Mouse (Mus musculus) liver, embryonic 14.5 days (tissue): ENCODE measurements around the gene Hemgn. TPM values are rescaled to one million over a fixed set of nuclear protein-coding genes. Genes with fewer than 3 reads are reported as not detected.
A peak's percentile ranks its signal among the peaks of the same experiment; 100 is the strongest.

Experiments used
- ATAC-seq: fragments of 200-750 bp; cut with Nextera tagmentation; 2 replicates; pipeline ENCODE4 v1.8.0; 2017; ENCODE audit warnings: moderate number of reproducible peaks, mild to moderate bottlenecking, moderate library complexity; ENCODE audit not compliant: insufficient read depth
- DNase-seq, 3 experiments: peaks; one replicate each; pipeline ENCODE4 v3.0.0-alpha.2; 2012 to 2013; ENCODE audit warnings: low read depth in 3 of 3, low spot score in 3 of 3
- H3K27ac ChIP-seq: fragments of 300-500 bp; sonication (generic); 2 replicates; pipeline ENCODE4 v1.5.1; 2014; ENCODE audit warnings: moderate library complexity, mild to moderate bottlenecking, control low read depth, inconsistent platforms
- H3K27me3 ChIP-seq: fragments of 300-500 bp; sonication (generic); 2 replicates; pipeline ENCODE4 v1.6.1; 2014; ENCODE audit warnings: mild to moderate bottlenecking, low read length, moderate library complexity; ENCODE audit not compliant: control insufficient read depth, insufficient read depth
- H3K36me3 ChIP-seq: fragments of 300-500 bp; sonication (generic); replicated peaks from 2 replicates; pipeline ENCODE4 v1.6.1; 2014; ENCODE audit warnings: low read depth; ENCODE audit not compliant: control insufficient read depth, insufficient read depth
- H3K4me1 ChIP-seq, 2 experiments: fragments of 200-500 bp in 1 of 2; fragments of 300-500 bp in 1 of 2; sonication (generic) in 1 of 2; replicated peaks; 2 replicates each; pipeline ENCODE4 v1.6.1; 2012 to 2014; ENCODE audit warnings: antibody characterized with exemption in 1 of 2, inconsistent platforms in 1 of 2, low read length in 1 of 2; ENCODE audit not compliant: control insufficient read depth in 2 of 2, insufficient read depth in 2 of 2
- H3K4me2 ChIP-seq: fragments of 300-500 bp; sonication (generic); 2 replicates; pipeline ENCODE4 v1.6.1; 2014; ENCODE audit warnings: low read depth, mild to moderate bottlenecking, control low read depth, moderate library complexity
- H3K4me3 ChIP-seq, 2 experiments: fragments of 200-500 bp in 1 of 2; fragments of 300-500 bp in 1 of 2; sonication (generic) in 1 of 2; 2 replicates each; pipeline ENCODE4 v1.5.1; 2012 to 2014; ENCODE audit warnings: low read depth in 2 of 2, low read length in 2 of 2, mild to moderate bottlenecking in 2 of 2, control low read depth in 1 of 2, inconsistent platforms in 1 of 2, moderate library complexity in 1 of 2; ENCODE audit not compliant: insufficient read depth in 1 of 2
- H3K9ac ChIP-seq: fragments of 300-500 bp; sonication (generic); replicated peaks from 2 replicates; pipeline ENCODE4 v1.6.1; 2014; ENCODE audit warnings: mild to moderate bottlenecking, control low read depth, moderate library complexity
- H3K9me3 ChIP-seq: fragments of 300-500 bp; sonication (generic); 2 replicates; pipeline ENCODE4 v1.6.1; 2016; ENCODE audit warnings: low read length, mixed read lengths; ENCODE audit not compliant: control insufficient read depth
- CTCF ChIP-seq: IDR thresholded peaks from 2 replicates; pipeline ENCODE4 v1.5.1; 2016; ENCODE audit warnings: antibody characterized with exemption, low read depth, control low read depth
- EP300 ChIP-seq: IDR thresholded peaks from 2 replicates; pipeline ENCODE4 v1.6.1; 2016; ENCODE audit warnings: antibody characterized with exemption, low read depth
- WGBS: fragments of 180-500 bp; shearing (Covaris S2); extraction: QIAGEN DNeasy Blood & Tissue Kit; methylation state at CpG from one replicate; pipeline ENCODE4 v1.1.7; 2014; ENCODE audit not compliant: insufficient replicate concordance; 5-methylcytosine and 5-hydroxymethylcytosine counted together
- polyA plus RNA-seq, 2 experiments: library from polyadenylated mRNA; depleted of rRNA in 1 of 2; stranded (reverse) in 1 of 2; unstranded in 1 of 2; fragments of >200 nt; fragmentation: Nextera tagmentation in 1 of 2; extraction: Ambion mirVana in 1 of 2; gene quantifications; 2 replicates each; pipeline versions ENCODE4 v1.2.1 to v1.2.3; 2012 to 2014

Gene Hemgn
- polyA plus RNA-seq, 2 experiments: 274 to 293 TPM

DNA sequence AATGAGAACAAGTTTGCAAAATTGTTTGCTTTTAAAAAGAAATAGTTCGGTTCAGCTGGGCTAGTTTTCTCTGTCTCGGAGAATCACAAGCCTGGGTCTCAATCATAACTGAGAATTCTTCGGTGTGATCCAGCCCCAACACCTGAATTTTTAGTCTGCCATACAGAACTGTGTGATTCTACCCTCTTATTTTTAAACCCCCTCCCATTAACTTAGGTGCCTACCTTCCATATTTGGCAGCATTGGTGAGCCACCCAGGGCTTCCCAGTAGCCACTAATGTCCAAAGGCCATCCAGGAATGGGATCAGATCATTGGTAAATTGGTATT lies 67.6 kb downstream of the Hemgn start:
- no peaks in the 10 kb centered on the region for H3K9me3 ChIP-seq
- 24% methylated on average over 3 of the region's 3 CpGs for WGBS
- H3K4me2 ChIP-seq: no peak overlapping the region
- DNase-seq (no peak), ATAC-seq (no peak)
- H3K27ac ChIP-seq: no peak overlapping the region
- H3K27me3 ChIP-seq: peaks cover 99% of the 10 kb centered on the region
- no peaks in the 10 kb centered on the region for H3K36me3 ChIP-seq
- H3K4me1 ChIP-seq: no peaks in the 10 kb centered on the region
- no peak overlapping the region for H3K9ac ChIP-seq
- H3K4me3 ChIP-seq: no peak overlapping the region
- no peak for TF ChIP-seq EP300
- TF ChIP-seq CTCF: no peak

DNA sequence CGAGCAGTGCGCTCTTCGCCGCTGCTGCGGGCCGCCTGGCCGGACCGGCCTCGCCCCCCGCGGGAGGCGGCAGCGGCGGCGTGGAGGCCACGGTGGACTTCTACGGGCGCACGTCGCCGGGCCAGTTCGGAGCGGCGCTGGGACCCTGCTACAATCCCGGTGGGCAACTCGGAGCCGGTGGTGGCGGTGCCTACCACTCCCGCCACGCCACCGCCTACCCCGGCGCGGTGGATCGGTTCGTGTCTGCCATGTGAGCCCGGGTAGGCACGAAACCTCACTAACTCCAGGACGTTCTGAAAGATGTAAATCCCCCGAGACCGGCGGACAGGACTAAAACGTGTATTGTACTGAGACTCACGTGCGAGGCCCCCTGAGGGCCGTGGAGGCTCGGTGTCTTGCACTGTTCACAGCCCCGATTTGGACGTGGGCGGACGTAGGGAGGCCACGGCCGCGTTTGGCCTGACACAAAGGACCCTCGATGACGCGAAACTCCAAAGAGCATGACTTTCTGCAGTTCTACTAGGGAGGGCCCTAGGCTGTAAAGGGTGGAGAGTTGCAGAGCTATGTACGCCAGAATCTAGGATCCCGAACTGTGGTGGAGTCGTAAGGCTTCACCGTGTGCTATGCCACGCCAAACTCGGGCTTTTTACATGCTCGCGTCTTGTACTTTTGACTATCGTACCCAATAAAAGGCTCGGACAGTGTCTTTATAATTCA lies 68.1 kb downstream of the Hemgn start:
- Histone ChIP-seq H3K36me3 (no peaks in the 10 kb centered on the region), H3K27ac (no peak overlapping the region), H3K27me3 (peaks cover 100% of the 10 kb centered on the region), H3K4me2 (no peak overlapping the region), H3K4me1 (no peaks in the 10 kb centered on the region), H3K4me3 (no peak overlapping the region), H3K9me3 (no peaks in the 10 kb centered on the region), H3K9ac (no peak overlapping the region)
- WGBS: 5% methylated on average over 66 of the region's 67 CpGs
- ATAC-seq (no peak), DNase-seq (no peak)
- no peak for TF ChIP-seq EP300
- TF ChIP-seq CTCF: no peak

DNA sequence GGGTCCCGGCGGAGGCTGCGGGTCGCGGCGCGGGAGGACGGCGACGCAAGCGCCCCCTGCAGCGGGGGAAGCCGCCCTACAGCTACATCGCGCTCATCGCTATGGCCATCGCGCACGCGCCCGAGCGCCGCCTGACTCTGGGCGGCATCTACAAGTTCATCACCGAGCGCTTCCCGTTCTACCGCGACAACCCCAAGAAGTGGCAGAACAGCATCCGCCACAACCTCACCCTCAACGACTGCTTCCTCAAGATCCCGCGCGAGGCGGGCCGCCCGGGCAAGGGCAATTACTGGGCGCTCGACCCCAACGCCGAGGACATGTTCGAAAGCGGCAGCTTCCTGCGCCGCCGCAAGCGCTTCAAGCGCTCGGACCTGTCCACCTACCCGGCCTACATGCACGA lies 69.0 kb downstream of the Hemgn start:
- Histone ChIP-seq H3K4me1 (no peaks in the 10 kb centered on the region), H3K9ac (no peak overlapping the region), H3K9me3 (no peaks in the 10 kb centered on the region), H3K36me3 (no peaks in the 10 kb centered on the region), H3K27ac (no peak overlapping the region), H3K4me3 (peak overlapping the region in 1 of 2 experiments; percentile 28; a peak in 2 of 4 replicates), H3K4me2 (peak overlapping the region; percentile 36), H3K27me3 (peaks cover 100% of the 10 kb centered on the region)
- TF ChIP-seq EP300: no peak
- TF ChIP-seq CTCF: no peak
- no peak for ATAC-seq
- peak in 1 of 3 experiments; percentile 9 for DNase-seq
- under 1% methylated on average over 50 of the region's 51 CpGs for WGBS

Other genes with a start within 250 kb of the Hemgn start
- 3.1 and 8.2 TPM in 2 replicates for gene Xpa, start 217.2 kb downstream of the Hemgn start, polyA plus RNA-seq (2012; rRNA removed)
- gene Xpa, start 217.2 kb downstream of the Hemgn start, polyA plus RNA-seq (2014; fragmentation: Nextera tagmentation; extraction: Ambion mirVana): 8.7 and 8.8 TPM in 2 replicates
- gene Foxe1, start 69.9 kb downstream of the Hemgn start, polyA plus RNA-seq (2012; rRNA removed): 0.02 and 0.07 TPM in 2 replicates
- gene Foxe1, start 69.9 kb downstream of the Hemgn start, polyA plus RNA-seq (2014; fragmentation: Nextera tagmentation; extraction: Ambion mirVana): 0.06 TPM in 1 of 2 replicates, not detected in the other
- gene Trmo, start 24.1 kb downstream of the Hemgn start, polyA plus RNA-seq (2012; rRNA removed): 13.9 and 16.1 TPM in 2 replicates
- gene Trmo, start 24.1 kb downstream of the Hemgn start, polyA plus RNA-seq (2014; fragmentation: Nextera tagmentation; extraction: Ambion mirVana): 8.2 and 11.6 TPM in 2 replicates
- gene Anp32b, start 37.4 kb upstream of the Hemgn start, polyA plus RNA-seq (2012; rRNA removed): 60.1 and 171 TPM in 2 replicates
- 351 and 427 TPM in 2 replicates for gene Anp32b, start 37.4 kb upstream of the Hemgn start, polyA plus RNA-seq (2014; fragmentation: Nextera tagmentation; extraction: Ambion mirVana)
- gene Nans, start 75.7 kb upstream of the Hemgn start, polyA plus RNA-seq (2012; rRNA removed): 32.9 and 36.0 TPM in 2 replicates
- gene Nans, start 75.7 kb upstream of the Hemgn start, polyA plus RNA-seq (2014; fragmentation: Nextera tagmentation; extraction: Ambion mirVana): 49.4 and 51.8 TPM in 2 replicates
- 4.1 and 4.3 TPM in 2 replicates for gene Trim14, start 122.6 kb upstream of the Hemgn start, polyA plus RNA-seq (2012; rRNA removed)
- 7.5 and 9.5 TPM in 2 replicates for gene Trim14, start 122.6 kb upstream of the Hemgn start, polyA plus RNA-seq (2014; fragmentation: Nextera tagmentation; extraction: Ambion mirVana)
- gene Coro2a, start 188.7 kb upstream of the Hemgn start, polyA plus RNA-seq (2012; rRNA removed): 2.4 and 2.6 TPM in 2 replicates
- gene Coro2a, start 188.7 kb upstream of the Hemgn start, polyA plus RNA-seq (2014; fragmentation: Nextera tagmentation; extraction: Ambion mirVana): 1.9 and 2.7 TPM in 2 replicates
- gene Tbc1d2, start 236.7 kb upstream of the Hemgn start, polyA plus RNA-seq (2012; rRNA removed): 0.44 TPM in 2 replicates
- 0.29 and 0.39 TPM in 2 replicates for gene Tbc1d2, start 236.7 kb upstream of the Hemgn start, polyA plus RNA-seq (2014; fragmentation: Nextera tagmentation; extraction: Ambion mirVana)